Mouse (Mus musculus): Measurements from ENCODE around the gene AW011738. TPM values are rescaled to one million over a fixed set of nuclear protein-coding genes. Genes with fewer than 3 reads are reported as not detected.

Gene AW011738
- polyA plus RNA-seq, 1 experiment from 2014 or later: 3.4 TPM

- H3K4me3 ChIP-seq (ENCODE audit: low read length): peak overlapping the region; percentile 18; the same call in 1 of the 2 replicates
- H3K9ac ChIP-seq (ENCODE audit: low read length): no peak overlapping the region
- H3K4me1 ChIP-seq (replicated peaks; ENCODE audit: control insufficient read depth, insufficient read depth, low read length): peaks cover 16% of the 10 kb centered on the region
- H3K4me2 ChIP-seq (ENCODE audit: low read depth, low read length): peak overlapping the region; percentile 34
- peaks cover 21% of the 10 kb centered on the region for H3K36me3 ChIP-seq (ENCODE audit: control insufficient read depth, insufficient read depth, low read length)
- 19% methylated on average over 12 of the region's 12 CpGs for WGBS
- H3K27ac ChIP-seq (ENCODE audit: low read length): no peak overlapping the region
- H3K27me3 ChIP-seq (ENCODE audit: control insufficient read depth, insufficient read depth, low read depth, low read length): no peaks in the 10 kb centered on the region
- no peaks in the 10 kb centered on the region for H3K9me3 ChIP-seq (ENCODE audit: control insufficient read depth, low read length)
- peak; percentile 57 for ATAC-seq (ENCODE audit: low read depth)
Measured at GRCm38 (mm10) chr4:156228393-156229024, 25.4 kb downstream of the AW011738 start.

DNA sequence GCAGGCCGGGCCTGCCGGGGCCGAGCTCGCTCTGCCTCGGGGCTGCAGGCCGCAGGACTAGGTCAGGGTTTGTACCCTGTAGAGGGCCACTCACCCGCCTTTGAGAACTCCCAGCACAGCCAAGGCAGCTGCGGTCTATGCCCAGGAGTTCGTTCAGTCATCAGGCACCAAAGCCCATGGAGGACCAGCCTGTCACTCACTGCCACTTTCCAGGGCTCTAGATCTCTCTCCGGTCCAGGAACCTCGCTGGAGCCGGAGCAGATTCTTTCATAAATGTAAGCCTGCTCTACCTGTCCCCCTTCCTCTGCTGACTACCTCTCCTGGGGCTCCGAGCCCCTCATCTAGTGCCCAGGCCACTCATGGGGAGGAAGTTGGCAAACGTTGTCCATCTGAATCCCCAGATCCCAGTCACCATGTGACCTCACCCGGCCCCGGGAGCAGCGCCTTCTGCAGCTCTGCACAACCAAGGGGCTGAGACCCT, 31.0 kb downstream of the AW011738 start:
- Histone ChIP-seq H3K27ac (ENCODE audit: low read length) (peak overlapping the region; percentile 59), H3K27me3 (ENCODE audit: control insufficient read depth, insufficient read depth, low read depth, low read length) (no peaks in the 10 kb centered on the region), H3K36me3 (ENCODE audit: control insufficient read depth, insufficient read depth, low read length) (peaks cover 31% of the 10 kb centered on the region), H3K9me3 (ENCODE audit: control insufficient read depth, low read length) (no peaks in the 10 kb centered on the region), H3K4me3 (ENCODE audit: low read length) (peak overlapping the region; percentile 96), H3K4me2 (ENCODE audit: low read depth, low read length) (peak overlapping the region; percentile 95), H3K9ac (ENCODE audit: low read length) (peak overlapping the region; percentile 82), H3K4me1 (replicated peaks; ENCODE audit: control insufficient read depth, insufficient read depth, low read length) (peaks cover 17% of the 10 kb centered on the region)
- ATAC-seq (ENCODE audit: low read depth): 0 out of 2 replicates have a peak, but pooled peaks have one; percentile 11
- WGBS: 3% methylated on average over 17 of the region's 17 CpGs

- peak; percentile 62 for ATAC-seq (ENCODE audit: low read depth)
- H3K9me3 ChIP-seq (ENCODE audit: control insufficient read depth, low read length): no peaks in the 10 kb centered on the region
- peak within 1 kb of the TSS; percentile 73 for H3K27ac ChIP-seq (ENCODE audit: low read length)
- H3K36me3 ChIP-seq (ENCODE audit: control insufficient read depth, insufficient read depth, low read length): peaks cover 37% of the 10 kb centered on the region
- no peaks in the 10 kb centered on the region for H3K27me3 ChIP-seq (ENCODE audit: control insufficient read depth, insufficient read depth, low read depth, low read length)
- H3K4me2 ChIP-seq (ENCODE audit: low read depth, low read length): peak within 1 kb of the TSS; percentile 95
- peak within 1 kb of the TSS; percentile 96 for H3K4me3 ChIP-seq (ENCODE audit: low read length)
- H3K9ac ChIP-seq (ENCODE audit: low read length): peak within 1 kb of the TSS; percentile 82
- WGBS: under 1% methylated on average over 35 of the region's 48 CpGs
- H3K4me1 ChIP-seq (replicated peaks; ENCODE audit: control insufficient read depth, insufficient read depth, low read length): peaks cover 17% of the 10 kb centered on the region
Measured at GRCm38 (mm10) chr4:156234701-156235213, 31.7 kb downstream of the AW011738 start, which contains the start of gene Plekhn1. TSS of gene Plekhn1 (minus strand) at chr4:156234857.

GRCm38 (mm10) chr4:156235360-156235770, 32.3 kb downstream of the AW011738 start:
- Histone ChIP-seq H3K4me3 (ENCODE audit: low read length) (peak overlapping the region; percentile 96), H3K36me3 (ENCODE audit: control insufficient read depth, insufficient read depth, low read length) (peaks cover 38% of the 10 kb centered on the region), H3K4me2 (ENCODE audit: low read depth, low read length) (peak overlapping the region; percentile 95), H3K4me1 (replicated peaks; ENCODE audit: control insufficient read depth, insufficient read depth, low read length) (peaks cover 17% of the 10 kb centered on the region), H3K27me3 (ENCODE audit: control insufficient read depth, insufficient read depth, low read depth, low read length) (no peaks in the 10 kb centered on the region), H3K27ac (ENCODE audit: low read length) (peak overlapping the region; percentile 51), H3K9ac (ENCODE audit: low read length) (peak overlapping the region; percentile 82), H3K9me3 (ENCODE audit: control insufficient read depth, low read length) (no peaks in the 10 kb centered on the region)
- under 1% methylated on average over 15 of the region's 15 CpGs for WGBS
- ATAC-seq (ENCODE audit: low read depth): peak; percentile 22; the same call in 1 of the 2 replicates

- under 1% methylated on average over 88 of the region's 90 CpGs for WGBS
- Histone ChIP-seq H3K4me2 (ENCODE audit: low read depth, low read length) (peak within 1 kb of the TSS; percentile 95), H3K9ac (ENCODE audit: low read length) (peak within 1 kb of the TSS; percentile 82), H3K27ac (ENCODE audit: low read length) (peak within 1 kb of the TSS; percentile 96), H3K9me3 (ENCODE audit: control insufficient read depth, low read length) (no peaks in the 10 kb centered on the region), H3K4me1 (replicated peaks; ENCODE audit: control insufficient read depth, insufficient read depth, low read length) (peaks cover 17% of the 10 kb centered on the region), H3K36me3 (ENCODE audit: control insufficient read depth, insufficient read depth, low read length) (peaks cover 36% of the 10 kb centered on the region), H3K4me3 (ENCODE audit: low read length) (peak within 1 kb of the TSS; percentile 96), H3K27me3 (ENCODE audit: control insufficient read depth, insufficient read depth, low read depth, low read length) (no peaks in the 10 kb centered on the region)
- ATAC-seq (ENCODE audit: low read depth): peak; percentile 94
Measured at GRCm38 (mm10) chr4:156235808-156236533, 32.9 kb downstream of the AW011738 start, which contains the start of gene Noc2l. TSS of gene Noc2l (plus strand) at chr4:156236010.

DNA sequence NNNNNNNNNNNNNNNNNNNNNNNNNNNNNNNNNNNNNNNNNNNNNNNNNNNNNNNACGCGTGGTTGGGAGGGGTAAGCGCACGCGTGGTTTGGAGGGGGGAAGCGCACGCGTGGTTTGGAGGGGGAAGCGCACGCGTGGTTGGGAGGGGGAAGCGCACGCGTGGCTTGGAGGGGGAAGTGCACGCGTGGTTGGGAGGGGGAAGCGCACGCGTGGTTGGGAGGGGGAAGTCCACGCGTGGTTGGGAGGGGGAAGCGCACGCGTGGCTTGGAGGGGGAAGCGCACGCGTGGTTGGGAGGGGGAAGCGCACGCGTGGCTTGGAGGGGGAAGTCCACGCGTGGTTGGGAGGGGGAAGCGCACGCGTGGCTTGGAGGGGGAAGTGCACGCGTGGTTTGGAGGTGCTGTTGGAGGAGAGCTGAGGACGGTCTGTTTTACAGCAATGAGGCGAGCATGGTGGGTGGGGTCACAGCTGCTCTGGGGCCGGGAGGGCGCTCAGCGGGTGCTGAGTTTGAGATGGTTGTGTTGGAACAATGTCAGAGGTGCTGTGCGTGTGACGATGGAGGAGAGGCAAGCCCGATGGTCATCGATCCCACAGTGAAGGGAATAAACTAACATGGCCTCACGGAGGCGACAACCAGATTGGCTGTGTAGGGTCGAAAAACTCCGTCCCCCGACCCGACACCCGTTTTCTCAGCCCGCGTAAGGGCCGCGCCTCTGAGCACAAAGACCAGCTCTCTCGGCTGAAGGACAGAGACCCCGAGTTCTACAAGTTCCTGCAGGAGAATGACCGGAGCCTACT, 33.7 kb downstream of the AW011738 start:
- H3K27ac ChIP-seq (ENCODE audit: low read length): no peak overlapping the region
- WGBS: 23% methylated on average over 53 of the region's 60 CpGs
- ATAC-seq (ENCODE audit: low read depth): no peak

DNA sequence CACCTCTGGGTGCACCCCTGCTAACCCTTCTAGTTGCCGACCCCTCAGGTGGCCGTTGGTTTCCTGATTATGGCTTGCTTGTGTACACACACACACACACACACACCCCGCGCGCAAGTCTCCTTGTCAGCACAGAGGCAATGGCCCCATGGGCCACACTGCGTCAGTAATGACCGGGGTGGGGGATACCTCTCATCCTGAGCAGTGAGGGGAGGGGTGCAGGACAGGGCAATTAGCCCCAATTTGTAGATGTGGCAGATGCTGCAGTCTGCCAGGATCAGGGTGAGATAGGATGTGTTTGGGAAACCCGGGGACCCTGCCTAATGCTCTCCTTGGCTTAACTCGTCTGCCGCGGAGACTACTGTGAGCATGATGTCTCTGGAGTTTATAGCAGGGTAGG, 46.5 kb downstream of the AW011738 start:
- H3K9ac ChIP-seq (ENCODE audit: low read length): no peak overlapping the region
- H3K9me3 ChIP-seq (ENCODE audit: control insufficient read depth, low read length): no peaks in the 10 kb centered on the region
- no peak overlapping the region for H3K4me3 ChIP-seq (ENCODE audit: low read length)
- WGBS: 55% methylated on average over 11 of the region's 11 CpGs
- H3K4me2 ChIP-seq (ENCODE audit: low read depth, low read length): no peak overlapping the region
- peaks cover 31% of the 10 kb centered on the region for H3K36me3 ChIP-seq (ENCODE audit: control insufficient read depth, insufficient read depth, low read length)
- H3K27me3 ChIP-seq (ENCODE audit: control insufficient read depth, insufficient read depth, low read depth, low read length): peaks cover 5% of the 10 kb centered on the region
- ATAC-seq (ENCODE audit: low read depth): no peak
- no peak overlapping the region for H3K27ac ChIP-seq (ENCODE audit: low read length)
- peaks cover 4% of the 10 kb centered on the region for H3K4me1 ChIP-seq (replicated peaks; ENCODE audit: control insufficient read depth, insufficient read depth, low read length)

More for the DNA sequence above, 33.7 kb downstream of the AW011738 start:
- Histone ChIP-seq H3K4me3 (ENCODE audit: low read length) (peak overlapping the region; percentile 96), H3K4me1 (replicated peaks; ENCODE audit: control insufficient read depth, insufficient read depth, low read length) (peaks cover 17% of the 10 kb centered on the region), H3K36me3 (ENCODE audit: control insufficient read depth, insufficient read depth, low read length) (peaks cover 31% of the 10 kb centered on the region), H3K27me3 (ENCODE audit: control insufficient read depth, insufficient read depth, low read depth, low read length) (no peaks in the 10 kb centered on the region), H3K4me2 (ENCODE audit: low read depth, low read length) (peak overlapping the region; percentile 95), H3K9ac (ENCODE audit: low read length) (peak overlapping the region; percentile 82), H3K9me3 (ENCODE audit: control insufficient read depth, low read length) (no peaks in the 10 kb centered on the region)

- H3K4me3 ChIP-seq (ENCODE audit: low read length): no peak overlapping the region
- ATAC-seq (ENCODE audit: low read depth): no peak
- H3K9me3 ChIP-seq (ENCODE audit: control insufficient read depth, low read length): no peaks in the 10 kb centered on the region
- H3K27ac ChIP-seq (ENCODE audit: low read length): no peak overlapping the region
- peaks cover 17% of the 10 kb centered on the region for H3K27me3 ChIP-seq (ENCODE audit: control insufficient read depth, insufficient read depth, low read depth, low read length)
- H3K4me1 ChIP-seq (replicated peaks; ENCODE audit: control insufficient read depth, insufficient read depth, low read length): peaks cover 4% of the 10 kb centered on the region
- H3K9ac ChIP-seq (ENCODE audit: low read length): no peak overlapping the region
- WGBS: 70% methylated on average over 8 of the region's 8 CpGs
- no peak overlapping the region for H3K4me2 ChIP-seq (ENCODE audit: low read depth, low read length)
- H3K36me3 ChIP-seq (ENCODE audit: control insufficient read depth, insufficient read depth, low read length): peaks cover 19% of the 10 kb centered on the region
Measured at GRCm38 (mm10) chr4:156251081-156251480, 48.0 kb downstream of the AW011738 start.

Data from lung, embryonic 16.5 days (tissue).